Mouse (Mus musculus) thymus, postnatal 25 days (tissue): ENCODE data around the gene Prdm11.

Source experiments
- DNase-seq: peaks from one replicate; pipeline ENCODE4 v3.0.0; 2022

The Prdm11 gene

DNA sequence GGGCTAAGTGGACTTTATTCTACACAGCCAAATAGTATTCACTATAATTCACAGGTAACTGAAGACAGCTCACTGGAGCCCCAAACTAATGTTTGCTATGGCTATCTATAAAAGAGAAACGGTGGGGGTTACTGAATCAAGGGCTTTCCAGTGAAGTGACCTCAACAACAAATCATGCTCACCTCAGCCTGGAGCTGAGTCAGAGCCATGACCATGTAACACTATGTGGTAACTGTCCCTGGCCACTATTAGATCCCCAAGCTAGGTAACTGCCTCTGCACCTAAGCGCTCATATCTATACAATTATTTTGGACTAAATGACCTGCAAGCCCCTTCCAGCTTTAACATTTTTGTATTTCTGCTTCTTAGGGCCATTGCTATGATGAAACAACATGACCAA lies 89.0 kb downstream of the Prdm11 start:
- no peak for DNase-seq

DNA sequence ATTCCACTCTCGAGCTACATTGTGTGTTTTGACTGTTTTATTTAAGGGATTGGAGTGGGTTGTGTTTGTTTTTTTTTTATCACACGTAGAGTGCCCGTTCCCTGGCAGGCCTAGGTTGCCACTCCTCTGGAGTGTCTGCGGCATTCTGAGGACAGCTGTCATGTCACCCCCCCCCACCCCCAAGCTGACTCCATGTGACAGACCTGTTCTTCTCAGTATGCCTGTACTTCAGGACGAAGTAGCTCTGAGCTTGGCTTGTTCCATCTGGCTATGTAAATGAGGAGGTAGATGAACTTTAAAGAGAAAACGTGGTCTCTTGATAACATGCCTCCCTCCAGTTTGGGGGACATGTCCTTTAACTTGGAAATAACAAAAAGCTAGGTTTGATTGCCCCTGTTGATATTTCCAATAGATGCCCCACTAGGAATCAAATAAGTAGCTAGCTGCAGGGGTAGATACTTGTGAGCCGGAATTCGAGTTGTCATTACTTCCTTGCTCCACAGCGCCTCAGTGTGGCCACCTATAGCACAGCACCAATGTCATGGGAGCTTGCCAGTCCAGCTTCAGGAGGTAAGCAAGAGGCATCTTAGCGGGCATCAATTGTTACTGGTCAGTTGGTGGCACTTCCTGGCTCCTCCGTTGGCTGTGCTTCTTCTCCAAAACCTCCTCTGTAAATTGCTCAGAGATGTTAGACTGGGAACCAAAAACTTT lies 91.4 kb downstream of the Prdm11 start:
- DNase-seq, result peak; percentile 90

DNA sequence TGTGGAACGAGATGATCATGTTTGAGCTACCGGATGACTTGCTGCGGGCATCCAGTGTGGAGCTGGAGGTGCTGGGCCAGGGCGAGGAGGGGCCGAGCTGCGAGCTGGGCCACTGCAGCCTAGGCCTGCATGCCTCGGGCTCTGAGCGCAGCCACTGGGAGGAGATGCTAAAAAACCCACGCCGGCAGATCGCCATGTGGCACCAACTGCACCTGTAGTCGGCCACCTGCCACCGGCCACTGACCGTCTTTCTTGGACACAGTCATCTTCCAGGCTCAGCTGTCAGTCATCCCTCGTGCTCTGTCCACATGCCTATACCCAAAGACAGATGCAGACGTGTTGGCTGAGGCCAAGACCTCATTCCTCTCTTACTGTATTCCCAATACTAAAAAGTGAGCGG lies 92.5 kb downstream of the Prdm11 start:
- DNase-seq, result no peak

DNA sequence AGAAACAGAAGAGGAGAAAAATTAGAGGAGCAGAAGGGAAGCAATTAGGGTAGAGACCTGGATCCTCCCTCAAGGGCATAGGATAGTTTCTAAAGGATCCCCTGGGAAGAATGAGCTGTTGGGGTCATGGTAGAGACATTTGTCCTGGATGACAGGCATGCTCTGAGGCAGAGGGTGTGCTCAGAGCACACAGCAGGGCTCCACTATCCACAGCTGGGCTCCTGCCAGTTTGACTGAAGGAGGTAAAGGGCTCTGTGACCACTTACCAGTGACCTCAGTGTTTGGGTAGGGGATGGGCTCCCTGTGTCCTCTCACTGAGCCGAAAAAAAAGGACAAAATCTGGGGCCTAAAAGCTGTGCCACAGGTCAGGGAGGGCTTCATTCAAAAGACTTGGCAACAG lies 96.4 kb downstream of the Prdm11 start:
- DNase-seq, result no peak

DNA sequence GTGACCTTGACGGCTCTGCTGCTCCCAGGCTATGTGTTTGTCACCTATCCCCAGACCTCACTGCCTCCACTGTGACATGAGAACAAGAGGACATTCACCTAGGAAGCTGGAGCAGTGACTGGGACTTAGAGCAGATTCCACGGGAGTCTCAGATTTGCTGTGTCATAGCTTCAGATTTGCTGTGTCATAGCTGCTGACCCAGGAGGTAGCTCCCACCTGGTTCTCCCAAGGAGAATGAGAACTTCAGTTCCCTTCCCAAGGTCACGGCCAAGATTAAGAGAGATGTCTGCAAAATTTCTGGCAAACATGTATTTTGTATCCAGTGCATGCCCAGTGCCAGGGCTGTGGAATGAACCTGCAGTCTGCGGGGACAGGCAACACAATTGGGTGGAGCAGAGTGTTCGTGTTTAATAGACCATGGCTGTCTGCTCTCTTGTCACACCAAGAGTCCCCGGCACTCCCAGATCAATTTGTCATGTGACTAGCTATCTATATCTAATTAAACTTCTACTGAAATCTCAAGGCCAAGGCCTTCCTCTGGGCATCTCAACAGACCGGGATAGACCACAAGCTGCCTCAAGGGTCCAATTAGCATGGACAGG lies 97.2 kb downstream of the Prdm11 start:
- no peak for DNase-seq

DNA sequence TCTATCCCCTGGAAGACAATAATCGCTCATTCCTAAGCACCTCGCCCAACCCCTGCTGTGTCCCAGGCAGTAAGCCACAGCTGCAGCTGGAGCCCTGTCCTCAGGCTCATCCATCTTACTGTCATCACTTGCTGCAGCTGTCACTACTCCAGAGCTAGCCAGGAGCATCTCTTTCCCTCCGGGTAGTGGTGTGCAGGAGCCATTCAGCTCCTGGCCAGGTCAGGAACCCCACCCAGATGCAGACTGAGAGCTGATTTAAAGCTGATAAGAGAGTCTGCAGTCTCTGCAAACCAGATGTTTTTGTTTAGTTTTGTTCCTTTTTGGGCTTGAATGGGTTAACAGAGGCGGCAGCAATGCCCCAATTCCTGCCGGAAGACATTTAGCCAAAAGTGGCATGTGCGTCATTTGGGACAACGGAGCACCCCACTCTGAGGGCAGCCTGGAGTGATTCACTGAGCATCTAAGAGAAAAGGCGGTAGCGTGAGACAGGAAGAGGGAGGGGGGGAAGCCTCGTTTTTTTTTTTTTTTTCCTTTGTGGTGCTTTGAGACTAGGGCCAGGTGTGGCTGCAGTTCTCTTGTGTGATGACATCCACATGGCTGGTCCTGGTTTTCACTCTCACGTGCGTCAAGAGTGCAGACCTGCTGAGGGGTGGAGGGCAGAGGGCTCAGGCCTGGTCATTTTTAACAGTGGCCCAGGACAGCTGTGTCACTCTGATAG lies 97.8 kb downstream of the Prdm11 start:
- DNase-seq, result peak; percentile 74

DNA sequence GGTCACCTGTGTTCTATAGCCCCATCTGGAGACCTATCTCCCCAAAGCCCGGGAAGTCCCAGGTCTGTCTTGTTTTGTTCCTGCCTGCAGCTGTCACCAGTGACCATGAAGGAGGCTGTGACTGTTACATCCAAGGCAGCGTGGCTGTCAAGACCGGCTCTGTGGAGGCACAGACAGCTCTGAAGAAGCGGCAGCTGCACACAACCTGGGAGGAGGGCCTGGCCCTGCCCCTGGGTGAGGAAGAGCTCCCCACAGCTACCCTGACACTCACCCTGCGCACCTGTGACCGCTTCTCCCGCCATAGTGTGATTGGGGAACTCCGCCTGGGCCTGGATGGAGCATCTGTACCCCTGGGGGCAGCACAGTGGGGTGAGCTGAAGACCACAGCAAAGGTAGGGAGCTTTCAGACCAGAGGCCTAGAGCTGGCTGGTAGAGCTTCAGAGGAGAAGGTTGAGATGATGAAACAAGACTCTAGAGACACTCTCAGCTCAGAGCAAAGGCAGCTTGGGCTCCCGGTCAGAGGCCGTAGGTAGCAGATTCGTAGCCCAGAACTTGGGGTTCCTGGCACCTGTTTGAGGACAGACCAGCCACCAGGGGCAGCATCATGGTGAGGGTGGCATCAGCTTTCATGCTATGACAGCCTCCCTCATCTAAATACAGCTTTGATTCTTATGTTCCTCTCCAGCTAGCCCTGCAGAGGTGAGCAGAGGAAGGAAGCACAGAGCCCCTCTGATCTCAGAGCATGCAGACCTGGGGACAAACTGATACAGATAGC lies 100.0 kb downstream of the Prdm11 start:
- DNase-seq, result peak; percentile 82

DNA sequence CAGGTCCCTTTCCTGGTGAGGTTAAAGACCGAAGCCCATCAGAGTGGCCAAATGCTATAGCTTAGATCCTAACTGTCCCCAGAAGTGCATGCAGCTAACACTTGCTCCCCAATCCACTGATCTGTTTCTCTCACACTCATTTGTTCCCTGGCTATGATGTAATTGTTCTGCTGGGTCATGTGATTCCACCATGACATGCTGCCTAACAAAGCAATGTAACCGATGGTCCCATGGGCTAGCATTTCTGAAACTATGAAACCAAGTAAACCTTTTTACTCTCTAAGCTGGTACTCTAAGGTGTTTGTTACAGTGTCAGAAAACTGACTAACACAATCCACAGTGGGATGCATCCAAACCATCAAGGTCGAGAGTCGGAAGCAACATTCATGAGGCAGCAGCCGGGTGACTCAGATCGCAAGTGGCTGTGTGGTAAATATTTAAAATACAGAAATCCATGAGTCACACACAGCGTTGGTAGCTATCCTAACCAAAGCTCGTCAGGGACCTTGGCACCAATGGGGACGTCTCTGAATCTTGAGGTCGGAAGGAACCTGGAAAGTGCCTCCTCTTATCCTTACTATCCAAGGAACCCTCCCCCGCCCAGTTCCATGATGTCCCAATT lies 100.7 kb downstream of the Prdm11 start:
- no peak for DNase-seq

DNA sequence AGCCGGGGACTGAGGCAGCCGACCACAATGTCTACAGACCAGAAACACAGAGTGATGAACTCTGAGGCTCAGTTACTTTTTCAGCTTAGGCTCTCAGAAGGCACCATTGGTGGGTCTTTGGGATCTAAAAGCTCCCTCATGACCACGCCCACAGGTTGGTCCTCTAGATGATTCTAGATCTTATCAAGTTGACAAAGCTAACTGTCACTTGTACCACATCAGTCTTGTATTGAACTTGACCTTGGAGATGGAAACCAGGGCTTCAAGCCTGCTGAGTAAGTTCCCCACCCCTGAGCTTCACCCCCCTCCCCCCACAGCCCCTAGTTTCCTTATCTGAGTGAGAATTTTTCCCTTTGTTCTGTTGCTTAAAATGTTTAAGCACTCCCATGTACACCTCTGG lies 101.6 kb downstream of the Prdm11 start:
- no peak for DNase-seq

DNA sequence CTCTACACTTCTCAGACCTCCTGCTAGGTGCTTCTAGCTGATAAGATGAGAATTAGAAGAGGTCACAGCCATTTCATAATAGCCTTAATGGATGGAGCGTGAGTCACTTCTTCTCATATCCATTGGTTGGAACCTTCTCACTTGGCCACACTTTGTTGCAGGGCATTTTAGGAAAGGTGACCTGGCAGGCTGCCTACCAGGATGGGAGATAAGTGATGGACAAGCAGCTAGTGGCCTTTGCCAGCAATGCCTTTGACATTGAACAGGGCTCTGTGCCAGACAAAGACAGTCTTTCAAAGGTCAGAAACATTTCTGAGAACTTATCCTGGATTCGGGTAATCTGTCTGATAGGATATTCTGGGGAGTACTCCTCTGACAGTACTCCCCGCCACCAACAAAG lies 102.6 kb downstream of the Prdm11 start:
- DNase-seq, result no peak

DNA sequence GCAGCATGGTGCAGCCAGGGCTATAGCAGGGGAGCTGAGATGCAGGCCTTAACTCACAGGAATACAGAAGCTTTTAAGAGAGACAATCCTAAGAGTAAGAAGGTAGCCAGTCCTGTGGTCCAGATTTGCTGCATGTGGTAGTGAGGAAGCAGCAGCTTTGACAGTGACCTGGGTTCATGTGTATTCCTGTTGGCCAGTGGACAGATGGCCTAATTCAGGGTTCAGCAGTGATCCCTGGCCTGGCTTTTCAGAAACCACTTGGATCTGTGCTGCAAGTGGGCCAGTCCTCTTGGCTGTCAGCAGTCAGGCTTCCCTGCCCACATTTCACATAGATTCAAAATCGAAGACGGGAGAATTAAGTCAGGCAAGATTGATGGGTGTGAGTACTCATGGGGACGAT lies 104.5 kb downstream of the Prdm11 start:
- DNase-seq, result no peak

DNA sequence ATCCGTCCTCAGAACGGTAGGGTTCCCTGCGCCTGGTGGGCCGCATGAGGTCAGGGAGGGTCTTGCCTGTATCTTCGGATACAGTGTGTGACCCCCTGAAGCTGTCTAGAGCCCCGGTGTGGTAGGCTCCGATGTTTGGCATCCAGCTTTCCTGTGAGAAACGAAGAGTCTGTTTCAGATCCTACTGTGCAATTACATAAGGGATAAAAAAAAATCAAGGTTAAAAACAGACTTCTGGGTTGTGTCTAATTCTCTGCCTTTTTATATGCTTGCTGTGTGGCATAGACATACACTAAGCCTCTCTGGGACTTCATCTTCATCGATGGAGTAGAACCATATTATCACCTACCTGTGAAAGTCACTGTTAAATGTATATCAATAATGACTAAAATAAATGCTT lies 105.0 kb downstream of the Prdm11 start:
- no peak for DNase-seq

DNA sequence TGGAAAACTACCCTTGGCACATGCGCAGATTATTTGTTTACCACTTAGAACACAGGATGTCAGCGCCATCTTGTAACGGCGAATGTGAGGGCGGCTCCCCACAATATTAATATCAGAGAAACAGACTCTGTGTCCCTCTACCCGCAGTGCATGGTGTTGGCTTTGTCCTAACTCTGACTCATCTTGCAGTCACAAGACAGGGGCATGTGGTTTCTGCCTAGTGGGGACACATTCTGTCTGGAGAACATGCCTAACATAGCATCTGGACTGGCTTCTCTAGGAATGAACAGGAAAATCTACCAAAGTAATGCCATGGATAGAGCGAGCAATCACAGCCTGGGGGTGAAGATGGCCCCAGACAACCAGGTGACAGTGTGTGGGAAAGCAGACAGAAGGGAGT lies 107.1 kb downstream of the Prdm11 start:
- no peak for DNase-seq

DNA sequence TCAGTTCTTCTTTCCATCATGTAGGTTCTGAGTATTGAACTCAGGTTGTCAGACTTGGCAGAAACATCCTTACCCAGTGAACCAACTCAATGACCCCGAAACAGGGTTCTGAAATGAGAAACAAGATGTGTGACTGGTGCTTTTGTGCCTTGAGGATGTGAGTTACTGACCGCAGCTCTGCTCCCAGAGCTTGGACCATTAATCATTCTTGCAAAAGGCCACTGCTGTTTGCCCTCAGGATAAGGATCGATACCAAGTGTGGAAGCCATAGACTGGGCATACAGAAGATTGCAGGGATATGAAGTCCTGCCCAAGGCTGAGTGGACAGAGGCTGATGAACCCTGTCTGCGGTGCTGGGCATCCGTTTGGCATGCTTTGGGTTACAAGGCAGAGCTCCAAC lies 107.9 kb downstream of the Prdm11 start:
- no peak for DNase-seq

DNA sequence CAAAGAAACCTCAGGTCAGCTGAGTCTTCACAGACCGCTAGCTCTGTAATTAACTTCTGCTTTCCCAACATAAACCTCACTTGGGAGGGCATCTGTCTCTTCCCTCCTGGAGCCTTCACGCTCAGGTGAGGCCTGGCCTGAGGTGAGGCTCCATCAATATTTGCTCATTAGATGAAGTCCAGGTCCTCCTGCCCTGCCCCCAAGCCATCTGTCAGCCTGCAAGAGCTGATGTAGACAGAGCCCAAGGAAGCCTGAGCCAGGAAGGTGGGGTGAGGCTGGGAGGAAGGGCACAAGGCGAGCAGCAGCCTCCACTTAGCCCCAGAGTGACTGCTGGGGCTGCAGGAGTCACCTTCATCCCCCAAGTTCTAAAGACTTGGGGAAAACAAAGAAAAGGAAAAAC lies 110.5 kb downstream of the Prdm11 start:
- no peak for DNase-seq

DNA sequence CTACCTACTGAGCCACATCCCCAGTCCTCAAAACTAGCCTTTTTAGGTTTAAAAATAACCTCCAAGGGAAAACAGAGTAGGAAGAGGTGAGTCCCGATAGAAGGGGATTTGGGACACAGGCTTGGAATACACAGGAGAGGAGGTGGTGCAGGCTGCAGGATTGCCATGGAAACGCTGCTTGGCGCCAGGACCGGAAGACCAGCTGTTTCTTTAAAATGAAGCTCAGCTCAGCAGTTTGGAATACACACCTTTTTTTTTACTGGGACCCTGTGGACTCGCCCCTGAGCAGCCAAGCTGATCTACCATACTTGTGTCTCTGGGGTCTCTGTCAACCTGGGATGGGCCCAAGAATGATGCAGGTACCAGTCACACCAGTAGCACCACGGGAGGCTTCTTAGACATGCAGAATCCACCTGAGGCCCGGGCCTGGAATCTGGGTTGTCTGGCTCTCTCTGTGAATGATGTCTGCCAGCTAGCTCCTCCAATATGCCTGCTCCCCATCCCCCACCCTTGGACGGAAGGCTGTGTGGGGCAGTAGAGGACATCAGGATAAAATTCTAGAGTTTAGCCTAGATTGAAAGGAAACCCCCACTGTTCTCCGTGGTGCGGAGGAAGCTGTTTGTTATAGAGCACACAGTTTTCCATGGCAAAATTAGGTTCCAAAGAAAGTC lies 111.5 kb downstream of the Prdm11 start:
- DNase-seq, result no peak

DNA sequence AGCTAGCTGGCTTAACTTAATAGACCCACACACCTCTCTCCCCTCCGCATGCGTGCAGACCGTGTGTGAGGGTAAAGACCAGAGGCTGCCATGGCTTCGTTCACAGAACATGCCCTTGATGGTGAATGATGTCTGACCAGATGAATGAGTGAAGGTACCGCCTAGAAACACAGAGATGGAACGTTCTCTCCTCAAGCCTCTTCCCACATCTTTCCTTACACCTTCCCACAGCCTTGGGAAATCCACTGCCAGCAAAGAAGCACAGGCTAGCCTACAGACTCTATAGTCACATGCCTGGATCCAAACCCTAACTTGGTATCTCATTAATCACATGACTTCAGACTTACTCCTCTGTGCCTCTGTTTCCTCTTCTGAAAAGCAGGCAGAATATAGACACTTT lies 112.6 kb downstream of the Prdm11 start:
- DNase-seq, result no peak

DNA sequence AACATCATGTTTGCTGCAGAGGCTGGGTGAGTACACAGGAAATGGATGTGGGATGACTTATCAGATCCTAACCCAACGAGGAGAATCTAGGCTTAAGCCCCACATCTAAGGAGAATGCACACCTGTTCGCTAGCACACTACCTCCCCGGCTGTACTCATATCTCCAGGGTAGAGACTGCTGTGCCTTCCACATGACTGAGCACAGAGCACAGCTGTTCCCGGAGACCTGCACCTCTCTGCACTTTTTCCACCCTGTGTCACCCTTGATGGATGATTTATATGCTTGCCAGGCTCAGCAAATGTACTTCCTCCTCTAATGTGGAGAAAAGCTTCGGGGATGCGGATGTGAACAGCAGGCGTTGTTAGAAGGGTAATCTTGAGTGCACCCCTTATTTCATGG lies 114.9 kb downstream of the Prdm11 start:
- DNase-seq, result peak; percentile 63

DNA sequence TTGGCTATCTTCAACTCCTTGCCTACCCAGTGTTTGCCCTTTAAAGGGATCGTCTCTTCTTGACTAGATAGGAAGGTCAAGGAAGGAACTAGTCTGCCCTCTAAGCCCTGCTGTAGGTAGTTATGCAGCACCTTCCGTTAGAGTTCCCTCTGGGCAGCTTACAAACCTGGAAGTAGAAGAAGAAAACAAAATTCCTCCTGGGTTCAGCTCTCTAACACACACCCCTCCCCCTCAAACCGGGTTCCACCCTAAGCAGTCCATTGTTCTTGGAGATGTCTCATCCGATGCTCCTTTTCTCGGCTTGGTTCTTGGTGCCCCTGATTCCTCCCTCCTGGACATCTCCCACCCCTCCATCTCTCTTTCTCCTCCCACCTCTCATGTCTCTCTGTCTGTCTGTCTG lies 116.3 kb downstream of the Prdm11 start:
- no peak for DNase-seq

DNA sequence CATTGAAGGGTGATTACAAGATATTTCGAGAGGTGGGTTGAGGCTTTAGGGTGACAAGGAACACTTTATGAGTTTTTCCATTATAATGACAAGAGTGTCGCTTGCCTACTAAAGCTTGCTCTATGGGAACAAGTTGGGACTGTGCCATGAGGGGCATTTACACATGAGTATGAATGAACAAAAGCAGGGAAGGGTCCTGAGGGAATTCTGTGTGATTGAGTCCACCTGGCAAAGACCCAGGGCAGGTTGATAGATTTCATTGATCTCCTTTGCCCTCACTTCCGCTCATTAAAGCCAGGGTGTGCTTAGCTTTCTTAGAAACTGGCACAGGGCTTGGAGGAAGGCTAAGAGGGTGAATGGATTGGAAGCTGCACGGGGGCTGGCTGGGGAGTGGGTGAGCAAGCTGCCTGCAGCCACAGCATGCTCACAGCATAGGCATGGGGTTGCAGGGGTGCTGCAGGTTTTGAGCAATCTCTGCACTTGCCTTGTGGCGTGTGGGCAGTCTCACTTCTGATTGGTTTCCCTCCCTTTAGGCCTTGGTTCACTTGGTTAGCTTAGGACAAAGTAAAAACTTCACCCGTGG lies 121.2 kb downstream of the Prdm11 start:
- no peak for DNase-seq

DNA sequence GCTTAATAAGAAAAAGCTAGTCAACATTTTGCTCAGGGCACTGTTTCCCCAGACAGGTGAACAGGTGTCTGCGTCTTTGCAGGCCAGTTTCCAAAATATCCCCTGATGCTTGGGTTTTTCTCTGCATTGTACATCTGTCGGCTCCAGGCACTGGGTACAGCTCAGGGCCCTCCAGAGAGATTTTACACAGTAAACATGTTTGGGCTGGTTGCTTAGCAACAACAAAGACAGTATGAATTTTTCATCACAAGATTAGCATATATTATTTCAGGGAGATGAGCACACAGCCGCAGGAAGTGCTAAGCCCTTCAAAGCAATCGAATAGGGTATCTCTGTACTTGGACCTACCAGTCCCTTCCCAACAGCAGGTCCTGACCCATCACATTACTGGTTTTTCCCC lies 125.3 kb downstream of the Prdm11 start:
- DNase-seq, result no peak
